Mouse (Mus musculus): ENCODE results near the gene Zfp84. TPM values are rescaled to one million over a fixed set of nuclear protein-coding genes. Genes with fewer than 3 reads are reported as not detected.

Gene Zfp84
- total RNA-seq, 1 experiment = 6.2 TPM

GRCm38 (mm10) chr7:29807046-29807445 lies 38.7 kb downstream of the Zfp84 start:
- H3K9ac ChIP-seq (ENCODE audit: insufficient read depth, low read depth, low read length, poor library complexity, severe bottlenecking) = no peak overlapping the region
- H3K36me3 ChIP-seq (ENCODE audit: control insufficient read depth, insufficient read depth, low read length, poor library complexity, severe bottlenecking) = no peaks in the 10 kb centered on the region
- TF ChIP-seq CHD2 (IDR thresholded peaks at IDR 0.05; ENCODE audit: low read depth, low read length) = no peak
- H3K4me3 ChIP-seq (ENCODE audit: insufficient read depth in 1 of 2, low read depth in 1 of 2, low read length in 2 of 2, poor library complexity in 1 of 2, severe bottlenecking in 1 of 2) = no peak overlapping the region
- no peak for DNase-seq (ENCODE audit: low read depth, low spot score)
- no peaks in the 10 kb centered on the region for H3K9me3 ChIP-seq (ENCODE audit: control insufficient read depth, insufficient read depth, low read depth, low read length)
- no peaks in the 10 kb centered on the region for H3K4me1 ChIP-seq (ENCODE audit: control insufficient read depth in 2 of 2, insufficient read depth in 2 of 2, low read length in 2 of 2, poor library complexity in 1 of 2)
- in situ Hi-C loops (cut with MboI; ENCODE audit: low sequenced_read_pairs in 2 of 2, unreplicated experiment in 2 of 2) = no loop called here
- no peak overlapping the region for H3K27ac ChIP-seq (ENCODE audit: insufficient read depth, low read depth, low read length, poor library complexity, severe bottlenecking)

DNA sequence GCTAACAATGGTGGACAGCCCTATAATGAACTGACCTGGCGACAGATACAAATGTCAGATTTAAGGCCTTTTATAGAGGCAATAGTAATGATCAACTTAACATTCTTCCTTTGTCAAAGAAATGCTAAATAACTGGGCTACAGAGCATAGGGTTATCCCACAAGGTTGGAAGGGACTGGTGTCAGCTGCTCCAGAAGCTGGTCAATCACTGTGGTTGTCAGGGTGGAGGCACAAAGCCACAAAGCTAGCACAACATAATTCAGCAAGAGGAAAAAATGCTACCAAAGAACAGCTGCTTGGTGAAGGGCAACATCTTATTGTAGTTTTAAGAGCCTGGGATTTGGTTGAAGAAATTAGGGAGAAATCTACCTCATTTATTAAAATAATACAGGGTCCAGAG lies 43.9 kb downstream of the Zfp84 start:
- Histone ChIP-seq H3K4me3 (ENCODE audit: insufficient read depth in 1 of 2, low read depth in 1 of 2, low read length in 2 of 2, poor library complexity in 1 of 2, severe bottlenecking in 1 of 2) (no peak overlapping the region), H3K36me3 (ENCODE audit: control insufficient read depth, insufficient read depth, low read length, poor library complexity, severe bottlenecking) (no peaks in the 10 kb centered on the region), H3K9ac (ENCODE audit: insufficient read depth, low read depth, low read length, poor library complexity, severe bottlenecking) (no peak overlapping the region), H3K27ac (ENCODE audit: insufficient read depth, low read depth, low read length, poor library complexity, severe bottlenecking) (no peak overlapping the region), H3K4me1 (ENCODE audit: control insufficient read depth in 2 of 2, insufficient read depth in 2 of 2, low read length in 2 of 2, poor library complexity in 1 of 2) (0 out of 4 replicates have a peak, but pooled peaks cover 0 to 2% of the 10 kb centered on the region in 2 experiments), H3K9me3 (ENCODE audit: control insufficient read depth, insufficient read depth, low read depth, low read length) (no peaks in the 10 kb centered on the region)
- in situ Hi-C loops (cut with MboI; ENCODE audit: low sequenced_read_pairs in 2 of 2, unreplicated experiment in 2 of 2) = no loop called here
- no peak for TF ChIP-seq MAFK (IDR thresholded peaks at IDR 0.05; ENCODE audit: insufficient read depth, low read depth, low read length)
- TF ChIP-seq HCFC1 (IDR thresholded peaks at IDR 0.05; ENCODE audit: borderline replicate concordance, insufficient read depth, low read length) = no peak
- no peak for TF ChIP-seq ZNF384 (IDR thresholded peaks at IDR 0.05; ENCODE audit: low read depth, low read length)
- TF ChIP-seq ZC3H11A (IDR thresholded peaks at IDR 0.05; ENCODE audit: borderline replicate concordance, low read depth, low read length) = no peak
- TF ChIP-seq CHD2 (IDR thresholded peaks at IDR 0.05; ENCODE audit: low read depth, low read length) = no peak
- DNase-seq (ENCODE audit: low read depth, low spot score) = no peak

DNA sequence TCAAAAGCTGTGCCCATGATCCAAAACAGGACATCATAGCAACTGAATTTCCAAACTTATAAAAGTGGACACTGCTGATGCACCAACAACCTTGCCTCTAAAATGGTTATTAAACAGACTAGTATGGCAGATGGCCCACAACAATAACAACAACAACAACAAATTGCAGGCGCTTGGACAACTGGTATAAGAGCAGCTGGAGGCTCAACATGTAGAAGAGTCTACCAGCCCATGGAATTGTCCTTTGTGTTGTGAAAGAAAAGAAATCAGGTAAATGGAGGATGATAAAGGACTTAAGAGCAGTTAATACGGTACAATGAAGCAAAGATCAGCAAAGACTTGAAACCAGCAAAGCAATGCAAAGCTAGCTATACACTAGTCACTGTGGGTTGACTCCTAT lies 46.0 kb downstream of the Zfp84 start:
- H3K27ac ChIP-seq (ENCODE audit: insufficient read depth, low read depth, low read length, poor library complexity, severe bottlenecking) = no peak overlapping the region

DNA sequence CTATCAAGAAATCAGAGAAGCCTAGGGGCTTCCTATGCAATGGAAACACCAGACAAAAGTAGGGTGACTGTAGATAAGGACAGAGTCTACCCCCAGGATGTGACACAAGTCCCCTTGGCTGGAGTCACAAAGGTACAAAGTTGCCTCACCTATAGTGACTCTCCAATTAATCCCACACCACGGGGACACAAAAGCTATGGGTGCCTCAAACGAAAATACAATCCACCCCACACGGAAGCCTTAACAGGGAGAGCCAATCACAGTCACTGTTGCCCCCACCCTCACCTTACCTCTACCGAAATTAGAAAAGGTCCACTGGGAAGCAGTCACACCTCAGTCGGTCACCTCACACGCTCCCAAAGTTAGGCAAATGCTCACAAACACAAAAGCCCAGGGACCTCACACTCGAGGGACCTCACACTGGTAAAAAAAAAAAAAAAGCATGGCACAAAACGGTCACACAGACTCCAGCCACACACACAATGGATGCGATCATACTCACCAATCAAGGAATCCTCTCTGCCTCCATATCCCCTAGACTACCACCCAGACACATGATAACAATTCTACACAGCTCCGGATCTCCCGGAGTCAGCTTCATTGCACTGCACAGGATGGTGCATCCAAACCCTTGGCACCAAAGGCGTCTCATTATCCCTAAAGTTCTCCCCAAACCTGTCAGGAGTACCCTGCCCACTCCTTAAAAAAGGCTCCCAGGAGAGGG lies 46.9 kb downstream of the Zfp84 start:
- no peaks in the 10 kb centered on the region for H3K9me3 ChIP-seq (ENCODE audit: control insufficient read depth, insufficient read depth, low read depth, low read length)
- TF ChIP-seq HCFC1 (IDR thresholded peaks at IDR 0.05; ENCODE audit: borderline replicate concordance, insufficient read depth, low read length) (no peak), ZNF384 (IDR thresholded peaks at IDR 0.05; ENCODE audit: low read depth, low read length) (no peak), ZC3H11A (IDR thresholded peaks at IDR 0.05; ENCODE audit: borderline replicate concordance, low read depth, low read length) (no peak), CHD2 (IDR thresholded peaks at IDR 0.05; ENCODE audit: low read depth, low read length) (no peak), MAFK (IDR thresholded peaks at IDR 0.05; ENCODE audit: insufficient read depth, low read depth, low read length) (no peak)
- 0 out of 4 replicates have a peak, but pooled peaks cover 0 to 2% of the 10 kb centered on the region in 2 experiments for H3K4me1 ChIP-seq (ENCODE audit: control insufficient read depth in 2 of 2, insufficient read depth in 2 of 2, low read length in 2 of 2, poor library complexity in 1 of 2)
- H3K27ac ChIP-seq (ENCODE audit: insufficient read depth, low read depth, low read length, poor library complexity, severe bottlenecking) = peak overlapping the region; percentile 5; the same call in 1 of the 2 replicates
- DNase-seq (ENCODE audit: low read depth, low spot score) = no peak
- H3K36me3 ChIP-seq (ENCODE audit: control insufficient read depth, insufficient read depth, low read length, poor library complexity, severe bottlenecking) = no peaks in the 10 kb centered on the region
- H3K9ac ChIP-seq (ENCODE audit: insufficient read depth, low read depth, low read length, poor library complexity, severe bottlenecking) = no peak overlapping the region
- in situ Hi-C loops (cut with MboI; ENCODE audit: low sequenced_read_pairs in 2 of 2, unreplicated experiment in 2 of 2) = no loop called here
- H3K4me3 ChIP-seq (ENCODE audit: insufficient read depth in 1 of 2, low read depth in 1 of 2, low read length in 2 of 2, poor library complexity in 1 of 2, severe bottlenecking in 1 of 2) = peak overlapping the region; percentile 43 to 92; a peak in 3 of 4 replicates

More for the DNA sequence above, 46.0 kb downstream of the Zfp84 start:
- H3K4me3 ChIP-seq (ENCODE audit: insufficient read depth in 1 of 2, low read depth in 1 of 2, low read length in 2 of 2, poor library complexity in 1 of 2, severe bottlenecking in 1 of 2) = no peak overlapping the region
- 0 out of 4 replicates have a peak, but pooled peaks cover 0 to 2% of the 10 kb centered on the region in 2 experiments for H3K4me1 ChIP-seq (ENCODE audit: control insufficient read depth in 2 of 2, insufficient read depth in 2 of 2, low read length in 2 of 2, poor library complexity in 1 of 2)
- H3K9me3 ChIP-seq (ENCODE audit: control insufficient read depth, insufficient read depth, low read depth, low read length) = no peaks in the 10 kb centered on the region
- no peaks in the 10 kb centered on the region for H3K36me3 ChIP-seq (ENCODE audit: control insufficient read depth, insufficient read depth, low read length, poor library complexity, severe bottlenecking)
- TF ChIP-seq CHD2 (IDR thresholded peaks at IDR 0.05; ENCODE audit: low read depth, low read length) = no peak
- TF ChIP-seq ZC3H11A (IDR thresholded peaks at IDR 0.05; ENCODE audit: borderline replicate concordance, low read depth, low read length) = no peak
- H3K9ac ChIP-seq (ENCODE audit: insufficient read depth, low read depth, low read length, poor library complexity, severe bottlenecking) = no peak overlapping the region
- no peak for DNase-seq (ENCODE audit: low read depth, low spot score)
- in situ Hi-C loops (cut with MboI; ENCODE audit: low sequenced_read_pairs in 2 of 2, unreplicated experiment in 2 of 2) = no loop called here

All from ES-E14 (cell line).